Mouse (Mus musculus): ENCODE results near the gene Snd1. TPM values are rescaled to one million over a fixed set of nuclear protein-coding genes. Genes with fewer than 3 reads are reported as not detected.

Gene Snd1
- polyA plus RNA-seq, 1 experiment: 155 TPM

- H3K79me3 ChIP-seq (ENCODE audit: low read depth): peaks cover 28% of the 10 kb centered on the region
- no peak overlapping the region for H3K4me3 ChIP-seq (ENCODE audit: insufficient read depth, poor library complexity, severe bottlenecking)
- no peak for TF ChIP-seq USF1 (IDR thresholded peaks at IDR 0.05; ENCODE audit: low read depth)
- TF ChIP-seq FOSL1 (IDR thresholded peaks at IDR 0.05; ENCODE audit: insufficient read depth, low read length, poor library complexity, severe bottlenecking): no peak
- TF ChIP-seq MYOD1 (IDR thresholded peaks at IDR 0.05; ENCODE audit: control insufficient read depth, insufficient read length, low read depth): no peak
- no peak for TF ChIP-seq MAX (IDR thresholded peaks at IDR 0.05)
- no peak for TF ChIP-seq MYOG (IDR thresholded peaks at IDR 0.05; ENCODE audit: control insufficient read depth, extremely low read depth, insufficient read length)
- no peak for TF ChIP-seq CTCF (IDR thresholded peaks at IDR 0.05; ENCODE audit: control insufficient read depth, insufficient read depth, insufficient read length)
- H3ac ChIP-seq (ENCODE audit: control insufficient read depth, insufficient read length, low read depth): no peak overlapping the region
- H3K27me3 ChIP-seq (ENCODE audit: control insufficient read depth, insufficient read depth, insufficient read length): no peaks in the 10 kb centered on the region
- peaks cover 10% of the 10 kb centered on the region for H3K36me3 ChIP-seq (ENCODE audit: control insufficient read depth, insufficient read depth)
- H3K79me2 ChIP-seq (ENCODE audit: control insufficient read depth, insufficient read depth): peaks cover 96% of the 10 kb centered on the region
Measured at GRCm38 (mm10) chr6:28583399-28583798, 108.5 kb downstream of the Snd1 start.

GRCm38 (mm10) chr6:28586806-28587205 lies 111.9 kb downstream of the Snd1 start:
- Histone ChIP-seq H3K27me3 (ENCODE audit: control insufficient read depth, insufficient read depth, insufficient read length) (no peaks in the 10 kb centered on the region), H3ac (ENCODE audit: control insufficient read depth, insufficient read length, low read depth) (no peak overlapping the region), H3K79me2 (ENCODE audit: control insufficient read depth, insufficient read depth) (peaks cover 68% of the 10 kb centered on the region), H3K4me3 (ENCODE audit: insufficient read depth, poor library complexity, severe bottlenecking) (no peak overlapping the region), H3K36me3 (ENCODE audit: control insufficient read depth, insufficient read depth) (peaks cover 36% of the 10 kb centered on the region), H3K79me3 (ENCODE audit: low read depth) (peaks cover 14% of the 10 kb centered on the region)
- no peak for TF ChIP-seq MAX (IDR thresholded peaks at IDR 0.05)
- no peak for TF ChIP-seq CTCF (IDR thresholded peaks at IDR 0.05; ENCODE audit: control insufficient read depth, insufficient read depth, insufficient read length)
- no peak for TF ChIP-seq FOSL1 (IDR thresholded peaks at IDR 0.05; ENCODE audit: insufficient read depth, low read length, poor library complexity, severe bottlenecking)
- no peak for TF ChIP-seq CEBPB (IDR thresholded peaks at IDR 0.05; ENCODE audit: low read depth)
- no peak for TF ChIP-seq USF1 (IDR thresholded peaks at IDR 0.05; ENCODE audit: low read depth)
- TF ChIP-seq MYOD1 (IDR thresholded peaks at IDR 0.05; ENCODE audit: control insufficient read depth, insufficient read length, low read depth): no peak
- no peak for TF ChIP-seq MYOG (IDR thresholded peaks at IDR 0.05; ENCODE audit: control insufficient read depth, extremely low read depth, insufficient read length)

DNA sequence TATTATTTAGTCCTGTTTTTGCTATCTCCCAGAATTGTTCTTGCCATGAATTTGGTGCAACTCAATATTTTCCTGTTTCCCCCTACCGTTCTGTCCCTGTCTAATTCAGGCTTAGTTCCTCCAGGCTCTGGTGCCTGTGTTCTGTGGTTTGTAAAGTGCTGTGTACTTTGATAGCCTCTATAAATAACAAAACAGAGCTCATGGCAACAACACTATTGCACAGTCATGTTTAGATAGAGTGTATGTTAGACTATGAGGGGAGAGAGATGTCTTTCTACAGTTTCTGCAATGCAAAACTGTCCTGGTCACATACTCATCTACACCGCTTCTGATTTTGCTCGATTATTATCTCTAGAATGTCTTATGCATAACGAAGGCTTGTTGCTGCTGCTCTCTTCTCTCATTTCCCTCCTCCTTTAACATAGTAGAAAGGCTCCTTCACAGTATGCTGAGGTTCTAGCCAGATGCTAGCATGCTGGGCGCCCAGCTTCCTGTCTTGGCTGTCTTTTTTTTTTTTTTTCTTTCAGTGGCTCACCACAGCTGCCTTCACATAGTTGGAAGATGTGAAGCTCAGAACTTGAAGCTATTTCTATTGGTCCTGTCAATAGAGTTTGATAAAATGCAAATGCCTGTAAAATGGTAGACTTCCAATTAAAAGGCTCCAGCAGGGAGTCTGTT lies 113.7 kb downstream of the Snd1 start:
- peaks cover 40% of the 10 kb centered on the region for H3K36me3 ChIP-seq (ENCODE audit: control insufficient read depth, insufficient read depth)
- H3K79me2 ChIP-seq (ENCODE audit: control insufficient read depth, insufficient read depth): peaks cover 58% of the 10 kb centered on the region
- no peaks in the 10 kb centered on the region for H3K27me3 ChIP-seq (ENCODE audit: control insufficient read depth, insufficient read depth, insufficient read length)
- TF ChIP-seq MYOD1 (IDR thresholded peaks at IDR 0.05; ENCODE audit: control insufficient read depth, insufficient read length, low read depth) (no peak), FOSL1 (IDR thresholded peaks at IDR 0.05; ENCODE audit: insufficient read depth, low read length, poor library complexity, severe bottlenecking) (no peak), MAX (IDR thresholded peaks at IDR 0.05) (no peak)
- H3K4me3 ChIP-seq (ENCODE audit: insufficient read depth, poor library complexity, severe bottlenecking): no peak overlapping the region
- H3K79me3 ChIP-seq (ENCODE audit: low read depth): peaks cover 8% of the 10 kb centered on the region
- H3ac ChIP-seq (ENCODE audit: control insufficient read depth, insufficient read length, low read depth): no peak overlapping the region

DNA sequence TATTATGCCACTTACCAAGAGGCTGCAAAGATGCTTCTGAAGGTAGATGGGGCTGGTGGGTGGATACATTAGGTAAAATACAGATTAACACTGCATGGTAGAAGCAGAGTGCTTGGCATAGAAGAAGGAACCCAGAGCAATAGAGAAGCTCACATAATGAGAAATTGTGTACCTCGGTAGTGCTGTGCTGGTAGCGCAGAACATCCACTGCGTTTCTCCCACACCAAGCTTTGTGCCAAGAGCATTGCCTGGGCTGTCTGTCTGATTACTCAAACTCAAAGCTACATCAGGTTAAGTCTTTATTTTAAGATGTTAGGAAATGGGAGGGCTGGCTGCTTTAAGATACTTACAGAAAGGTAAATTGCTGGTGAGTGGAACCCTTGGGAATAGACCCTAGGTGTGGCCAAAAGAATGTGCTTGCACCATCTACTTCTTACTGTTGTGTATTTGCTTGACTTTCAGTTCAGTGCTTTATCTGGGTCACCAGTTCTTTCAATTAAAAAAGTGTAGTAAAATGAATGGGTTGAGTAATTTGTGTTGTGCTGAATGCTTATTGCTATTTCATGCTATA lies 117.5 kb downstream of the Snd1 start:
- Histone ChIP-seq H3K27me3 (ENCODE audit: control insufficient read depth, insufficient read depth, insufficient read length) (no peaks in the 10 kb centered on the region), H3K36me3 (ENCODE audit: control insufficient read depth, insufficient read depth) (peaks cover 36% of the 10 kb centered on the region), H3K79me3 (ENCODE audit: low read depth) (peaks cover 13% of the 10 kb centered on the region), H3K4me3 (ENCODE audit: insufficient read depth, poor library complexity, severe bottlenecking) (no peak overlapping the region), H3ac (ENCODE audit: control insufficient read depth, insufficient read length, low read depth) (no peak overlapping the region), H3K79me2 (ENCODE audit: control insufficient read depth, insufficient read depth) (peaks cover 56% of the 10 kb centered on the region)
- no peak for TF ChIP-seq MYOG (IDR thresholded peaks at IDR 0.05; ENCODE audit: control insufficient read depth, extremely low read depth, insufficient read length)
- TF ChIP-seq MAX (IDR thresholded peaks at IDR 0.05): no peak
- no peak for TF ChIP-seq MYOD1 (IDR thresholded peaks at IDR 0.05; ENCODE audit: control insufficient read depth, insufficient read length, low read depth)
- no peak for TF ChIP-seq CEBPB (IDR thresholded peaks at IDR 0.05; ENCODE audit: low read depth)

GRCm38 (mm10) chr6:28593708-28594107 lies 118.8 kb downstream of the Snd1 start:
- peaks cover 21% of the 10 kb centered on the region for H3K79me3 ChIP-seq (ENCODE audit: low read depth)
- TF ChIP-seq MYOD1 (IDR thresholded peaks at IDR 0.05; ENCODE audit: control insufficient read depth, insufficient read length, low read depth) (no peak), CTCF (IDR thresholded peaks at IDR 0.05; ENCODE audit: control insufficient read depth, insufficient read depth, insufficient read length) (no peak), MAX (IDR thresholded peaks at IDR 0.05) (no peak), USF1 (IDR thresholded peaks at IDR 0.05; ENCODE audit: low read depth) (no peak), MYOG (IDR thresholded peaks at IDR 0.05; ENCODE audit: control insufficient read depth, extremely low read depth, insufficient read length) (no peak), FOSL1 (IDR thresholded peaks at IDR 0.05; ENCODE audit: insufficient read depth, low read length, poor library complexity, severe bottlenecking) (no peak), CEBPB (IDR thresholded peaks at IDR 0.05; ENCODE audit: low read depth) (no peak)
- H3K4me3 ChIP-seq (ENCODE audit: insufficient read depth, poor library complexity, severe bottlenecking): no peak overlapping the region
- H3K36me3 ChIP-seq (ENCODE audit: control insufficient read depth, insufficient read depth): peaks cover 33% of the 10 kb centered on the region
- no peak overlapping the region for H3ac ChIP-seq (ENCODE audit: control insufficient read depth, insufficient read length, low read depth)
- no peaks in the 10 kb centered on the region for H3K27me3 ChIP-seq (ENCODE audit: control insufficient read depth, insufficient read depth, insufficient read length)
- H3K79me2 ChIP-seq (ENCODE audit: control insufficient read depth, insufficient read depth): peaks cover 56% of the 10 kb centered on the region

DNA sequence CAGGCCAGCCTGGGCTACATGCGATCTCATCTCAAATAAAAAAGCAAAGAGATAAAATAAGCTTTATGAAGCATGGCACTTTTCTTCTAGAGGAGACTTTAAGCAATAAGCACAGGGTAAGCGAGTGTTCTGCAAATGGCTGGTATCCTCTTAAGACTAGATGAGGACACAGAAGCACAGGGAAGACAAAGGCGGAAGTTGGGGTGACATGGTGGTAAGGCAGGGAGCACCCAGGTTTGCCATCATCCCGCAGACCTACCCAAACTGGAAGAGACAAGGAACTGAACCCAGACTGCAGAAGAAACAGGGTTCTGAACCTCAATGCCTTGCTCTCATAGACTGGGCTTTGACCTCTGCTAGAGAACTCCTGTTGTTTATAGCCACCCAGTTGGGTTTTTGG lies 119.8 kb downstream of the Snd1 start:
- TF ChIP-seq MAX (IDR thresholded peaks at IDR 0.05) (no peak), CTCF (IDR thresholded peaks at IDR 0.05; ENCODE audit: control insufficient read depth, insufficient read depth, insufficient read length) (no peak), MYOG (IDR thresholded peaks at IDR 0.05; ENCODE audit: control insufficient read depth, extremely low read depth, insufficient read length) (no peak), USF1 (IDR thresholded peaks at IDR 0.05; ENCODE audit: low read depth) (no peak), MYOD1 (IDR thresholded peaks at IDR 0.05; ENCODE audit: control insufficient read depth, insufficient read length, low read depth) (no peak), CEBPB (IDR thresholded peaks at IDR 0.05; ENCODE audit: low read depth) (no peak), FOSL1 (IDR thresholded peaks at IDR 0.05; ENCODE audit: insufficient read depth, low read length, poor library complexity, severe bottlenecking) (no peak)
- peaks cover 64% of the 10 kb centered on the region for H3K79me2 ChIP-seq (ENCODE audit: control insufficient read depth, insufficient read depth)
- H3K27me3 ChIP-seq (ENCODE audit: control insufficient read depth, insufficient read depth, insufficient read length): no peaks in the 10 kb centered on the region
- H3ac ChIP-seq (ENCODE audit: control insufficient read depth, insufficient read length, low read depth): no peak overlapping the region
- H3K4me3 ChIP-seq (ENCODE audit: insufficient read depth, poor library complexity, severe bottlenecking): no peak overlapping the region
- H3K79me3 ChIP-seq (ENCODE audit: low read depth): peaks cover 25% of the 10 kb centered on the region
- H3K36me3 ChIP-seq (ENCODE audit: control insufficient read depth, insufficient read depth): peaks cover 25% of the 10 kb centered on the region

Data from C2C12 (cell line).